Mouse (Mus musculus): ENCODE data around the gene Rps25.
"Not testable (repeated sequence)": the region's sequence is repeated elsewhere in the genome, so short reads cannot be mapped to it uniquely, and the experiment has no call there.

Gene Rps25

GRCm38 (mm10) chr9:44405011-44405410 is 1.9 kb upstream of the Rps25 start:
- no peak for DNase-seq (ENCODE audit: low spot score)

- DNase-seq (ENCODE audit: low spot score): no peak
These were observed 786 bp downstream of the Rps25 start for GRCm38 (mm10) chr9:44407752-44408097.

- not testable (repeated sequence) for DNase-seq (ENCODE audit: low spot score)
These were observed 1.8 kb downstream of the Rps25 start for GRCm38 (mm10) chr9:44408693-44409092.

GRCm38 (mm10) chr9:44410647-44411336 is 3.9 kb downstream of the Rps25 start:
- DNase-seq (ENCODE audit: low spot score): no peak

- no peak for DNase-seq (ENCODE audit: low spot score)
These were observed 4.7 kb downstream of the Rps25 start for GRCm38 (mm10) chr9:44411601-44412130.

- DNase-seq (ENCODE audit: low spot score): no peak
These were observed 5.4 kb downstream of the Rps25 start for GRCm38 (mm10) chr9:44412306-44412705.

- DNase-seq (ENCODE audit: low spot score): no peak
These were observed 5.8 kb downstream of the Rps25 start for GRCm38 (mm10) chr9:44412781-44413180.

GRCm38 (mm10) chr9:44417156-44417891 is 10.4 kb downstream of the Rps25 start:
- no peak for DNase-seq (ENCODE audit: low spot score)

GRCm38 (mm10) chr9:44417892-44418363 is 11.0 kb downstream of the Rps25 start:
- DNase-seq (ENCODE audit: low spot score): peak; percentile 90

GRCm38 (mm10) chr9:44418519-44419385 is 11.8 kb downstream of the Rps25 start, which contains the start of gene Ccdc84:
TSS of gene Ccdc84 (minus strand) at chr9:44418569.
- no peak for DNase-seq (ENCODE audit: low spot score)

- DNase-seq (ENCODE audit: low spot score): not testable (repeated sequence)
These were observed 12.8 kb downstream of the Rps25 start for GRCm38 (mm10) chr9:44419730-44420129.

- DNase-seq (ENCODE audit: low spot score): no peak
These were observed 13.4 kb downstream of the Rps25 start for GRCm38 (mm10) chr9:44420280-44420898.

- no peak for DNase-seq (ENCODE audit: low spot score)
These were observed 16.6 kb downstream of the Rps25 start for GRCm38 (mm10) chr9:44423576-44423975.

GRCm38 (mm10) chr9:44432577-44433185 is 25.7 kb downstream of the Rps25 start:
- no peak for DNase-seq (ENCODE audit: low spot score)

GRCm38 (mm10) chr9:44435747-44436146 is 28.8 kb downstream of the Rps25 start:
- no peak for DNase-seq (ENCODE audit: low spot score)

- DNase-seq (ENCODE audit: low spot score): no peak
These were observed 34.0 kb downstream of the Rps25 start, which contains the start of gene Foxr1 for GRCm38 (mm10) chr9:44440961-44441360. TSS of gene Foxr1 (minus strand) at chr9:44441136.

GRCm38 (mm10) chr9:44444402-44445025 is 37.6 kb downstream of the Rps25 start:
- DNase-seq (ENCODE audit: low spot score): not testable (repeated sequence)

- DNase-seq (ENCODE audit: low spot score): no peak
These were observed 43.4 kb downstream of the Rps25 start for GRCm38 (mm10) chr9:44450387-44450786.

- peak; percentile 61 for DNase-seq (ENCODE audit: low spot score)
These were observed 47.4 kb downstream of the Rps25 start for GRCm38 (mm10) chr9:44454132-44454890.

- no peak for DNase-seq (ENCODE audit: low spot score)
These were observed 47.9 kb downstream of the Rps25 start, which contains the start of gene Upk2 for GRCm38 (mm10) chr9:44454891-44455220. TSS of gene Upk2 (minus strand) at chr9:44454976.
